Mouse (Mus musculus): ENCODE results near the gene Hist1h3h. TPM values are rescaled to one million over a fixed set of nuclear protein-coding genes. Genes with fewer than 3 reads are reported as not detected.
"Not testable (repeated sequence)": the region's sequence is repeated elsewhere in the genome, so short reads cannot be mapped to it uniquely, and the experiment has no call there.

The Hist1h3h gene
- polyA plus RNA-seq, 1 experiment from 2014 or later, result 12.9 TPM

DNA sequence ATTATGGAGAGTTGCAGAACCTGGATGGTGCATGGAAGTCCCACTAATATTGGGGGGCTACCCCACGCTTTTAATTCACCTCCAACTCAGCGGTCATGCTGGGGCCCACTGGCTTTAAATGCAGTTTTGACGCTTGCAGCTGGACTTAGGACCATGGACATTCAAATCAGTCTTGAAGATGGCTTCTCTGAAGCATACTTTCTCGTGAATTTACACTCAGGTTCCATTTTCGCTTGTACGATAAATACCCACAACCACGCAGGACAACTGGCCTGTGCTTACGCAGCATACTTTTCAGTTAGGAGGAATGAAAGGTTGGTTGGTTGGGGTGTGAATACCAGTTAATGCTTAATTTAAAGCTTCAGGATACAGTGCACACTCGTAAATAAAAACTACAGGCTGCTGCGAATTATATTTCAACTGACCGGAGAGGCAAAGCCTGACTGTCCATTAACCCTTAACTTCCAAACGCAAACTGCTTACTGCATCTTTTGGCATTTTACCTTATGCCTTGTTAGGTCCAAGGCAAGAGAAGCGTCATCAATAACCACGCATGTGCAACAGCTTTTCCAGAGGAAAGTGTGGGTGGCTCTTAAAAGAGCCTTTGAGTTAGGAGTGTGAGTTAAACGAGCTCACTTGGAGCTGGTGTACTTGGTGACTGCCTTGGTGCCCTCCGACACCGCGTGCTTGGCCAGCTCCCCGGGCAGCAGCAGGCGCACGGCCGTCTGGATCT, 2.2 kb upstream of the Hist1h3h start:
- Histone ChIP-seq H3K27me3 (ENCODE audit: control insufficient read depth, insufficient read depth, low read length) (no peaks in the 10 kb centered on the region), H3K4me1 (ENCODE audit: control insufficient read depth, insufficient read depth, low read length) (peaks cover 16% of the 10 kb centered on the region), H3K9me3 (ENCODE audit: control insufficient read depth, low read length) (no peaks in the 10 kb centered on the region), H3K36me3 (ENCODE audit: control insufficient read depth, insufficient read depth, low read length) (no peaks in the 10 kb centered on the region), H3K27ac (ENCODE audit: low read depth, low read length) (peak overlapping the region; percentile 92), H3K9ac (ENCODE audit: low read length) (peak overlapping the region; percentile 75), H3K4me3 (ENCODE audit: low read depth, low read length) (peak overlapping the region; percentile 44), H3K4me2 (peak overlapping the region; percentile 80)
- under 1% methylated on average over 22 of the region's 22 CpGs for WGBS
- peak; percentile 94 for DNase-seq (ENCODE audit: low spot score, missing footprints)
- ATAC-seq (ENCODE audit: low FRiP score), result no peak

DNA sequence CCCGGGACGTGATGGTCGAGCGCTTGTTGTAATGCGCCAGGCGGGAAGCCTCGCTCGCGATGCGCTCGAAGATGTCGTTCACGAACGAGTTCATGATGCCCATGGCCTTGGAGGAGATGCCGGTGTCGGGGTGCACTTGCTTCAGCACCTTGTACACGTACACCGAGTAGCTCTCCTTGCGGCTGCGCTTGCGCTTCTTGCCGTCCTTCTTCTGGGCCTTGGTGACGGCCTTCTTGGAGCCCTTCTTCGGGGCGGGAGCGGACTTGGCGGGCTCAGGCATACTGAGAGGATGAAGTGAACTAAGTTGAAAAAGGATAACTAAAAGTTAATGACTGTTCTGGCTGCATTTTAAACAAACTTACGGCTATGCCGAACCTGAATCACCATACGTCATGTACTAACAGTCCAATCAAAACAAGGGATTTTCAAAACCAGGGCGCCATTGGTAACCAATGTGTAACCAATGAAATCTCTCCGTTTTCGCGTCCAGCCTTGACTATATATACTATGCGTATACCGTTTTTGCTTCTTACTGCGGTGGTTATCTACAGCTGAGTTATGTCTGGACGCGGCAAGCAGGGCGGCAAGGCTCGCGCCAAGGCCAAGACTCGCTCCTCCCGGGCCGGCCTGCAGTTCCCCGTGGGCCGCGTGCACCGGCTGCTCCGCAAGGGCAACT, 1.5 kb upstream of the Hist1h3h start, which contains the start of the genes Hist1h2bl and Hist1h2ai:
Hist1h2bl (minus strand) TSS at position 280 of the 676 bp plus-strand sequence.
Hist1h2ai (plus strand) TSS at position 559 of the 676 bp plus-strand sequence.
- H3K4me3 ChIP-seq (ENCODE audit: low read depth, low read length), result peak within 1 kb of the TSS; percentile 44
- under 1% methylated on average over 26 of the region's 50 CpGs for WGBS
- peaks cover 18% of the 10 kb centered on the region for H3K4me1 ChIP-seq (ENCODE audit: control insufficient read depth, insufficient read depth, low read length)
- H3K9ac ChIP-seq (ENCODE audit: low read length), result peak within 1 kb of the TSS; percentile 84
- peak within 1 kb of the TSS; percentile 89 for H3K4me2 ChIP-seq
- H3K9me3 ChIP-seq (ENCODE audit: control insufficient read depth, low read length); H3K36me3 ChIP-seq (ENCODE audit: control insufficient read depth, insufficient read depth, low read length); H3K27me3 ChIP-seq (ENCODE audit: control insufficient read depth, insufficient read depth, low read length): not testable (repeated sequence)
- H3K27ac ChIP-seq (ENCODE audit: low read depth, low read length), result peak within 1 kb of the TSS; percentile 94
- DNase-seq (ENCODE audit: low spot score, missing footprints) (peak; percentile 98), ATAC-seq (ENCODE audit: low FRiP score) (peak; percentile 93)

DNA sequence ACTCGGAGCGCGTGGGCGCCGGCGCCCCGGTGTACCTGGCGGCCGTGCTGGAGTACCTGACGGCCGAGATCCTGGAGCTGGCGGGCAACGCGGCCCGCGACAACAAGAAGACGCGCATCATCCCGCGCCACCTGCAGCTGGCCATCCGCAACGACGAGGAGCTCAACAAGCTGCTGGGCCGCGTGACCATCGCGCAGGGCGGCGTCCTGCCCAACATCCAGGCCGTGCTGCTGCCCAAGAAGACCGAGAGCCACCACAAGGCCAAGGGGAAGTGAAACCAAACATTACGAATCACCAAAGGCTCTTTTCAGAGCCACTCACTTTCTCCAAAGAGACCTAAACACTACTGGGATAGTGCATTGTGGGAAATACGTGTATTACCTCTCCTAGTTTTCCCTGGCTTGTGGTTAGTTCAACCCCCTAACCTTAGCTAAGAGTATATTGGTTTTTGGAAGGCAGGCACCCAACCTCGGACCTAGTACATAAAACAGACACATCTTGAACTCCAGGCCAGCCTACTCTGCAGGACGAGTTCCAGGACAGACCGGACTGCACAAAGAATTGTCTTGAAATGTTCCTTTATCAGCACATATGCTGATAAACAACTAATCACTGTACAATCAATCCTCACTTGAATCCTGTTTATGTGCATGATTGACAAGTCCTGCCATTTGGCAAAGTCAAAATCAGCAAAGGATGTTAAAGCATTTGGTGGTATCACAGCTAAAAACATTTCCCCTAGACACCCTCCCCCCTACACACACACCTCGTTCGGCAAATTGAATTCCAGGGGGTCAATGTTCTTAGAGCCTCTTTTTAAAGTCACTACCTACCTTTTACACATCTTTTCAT, 693 bp upstream of the Hist1h3h start:
- Histone ChIP-seq H3K27ac (ENCODE audit: low read depth, low read length) (peak overlapping the region; percentile 94), H3K9ac (ENCODE audit: low read length) (peak overlapping the region; percentile 84), H3K4me2 (peak overlapping the region; percentile 89), H3K4me3 (ENCODE audit: low read depth, low read length) (peak overlapping the region; percentile 44), H3K4me1 (ENCODE audit: control insufficient read depth, insufficient read depth, low read length) (peaks cover 18% of the 10 kb centered on the region)
- H3K27me3 ChIP-seq (ENCODE audit: control insufficient read depth, insufficient read depth, low read length); H3K36me3 ChIP-seq (ENCODE audit: control insufficient read depth, insufficient read depth, low read length); H3K9me3 ChIP-seq (ENCODE audit: control insufficient read depth, low read length): not testable (repeated sequence)
- WGBS, result 1% methylated on average over 9 of the region's 38 CpGs
- peak; percentile 28; the same call in 1 of the 2 replicates for ATAC-seq (ENCODE audit: low FRiP score)
- peak; percentile 97 for DNase-seq (ENCODE audit: low spot score, missing footprints)

DNA sequence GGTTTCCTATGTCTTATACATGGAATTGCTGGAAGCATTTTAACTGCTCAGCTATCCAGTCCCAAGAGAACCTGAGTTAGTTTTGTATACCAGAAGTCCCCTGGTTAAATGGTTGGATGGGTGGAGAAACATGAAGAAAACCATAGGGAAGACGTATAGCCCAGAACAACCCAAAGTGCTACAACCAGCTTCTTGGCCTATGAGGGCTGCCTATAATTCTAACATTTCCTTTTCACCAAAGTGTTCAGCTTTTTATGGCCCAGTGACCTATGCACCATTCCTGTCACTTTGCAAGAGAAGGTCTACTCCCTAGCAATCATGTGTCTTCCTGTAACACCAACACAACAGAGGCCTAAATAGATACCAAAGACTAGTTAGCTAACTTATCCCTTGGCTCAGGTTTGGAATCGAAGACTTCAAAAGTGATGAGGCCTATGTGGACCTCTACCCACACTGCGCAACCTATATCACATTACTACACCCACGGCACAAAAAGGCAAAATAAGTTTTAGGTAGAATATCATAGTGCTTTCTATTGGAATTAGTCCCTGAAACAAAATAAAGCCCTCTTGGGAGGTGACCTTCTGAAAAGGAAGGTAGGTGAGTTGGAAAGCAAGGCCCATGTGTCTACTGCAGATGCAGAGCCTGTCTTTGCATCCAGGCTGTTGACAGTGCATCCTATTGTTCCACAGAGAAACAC, 1.1 kb downstream of the Hist1h3h start:
- Histone ChIP-seq H3K36me3 (ENCODE audit: control insufficient read depth, insufficient read depth, low read length) (no peaks in the 10 kb centered on the region), H3K4me2 (peak overlapping the region; percentile 70), H3K4me1 (ENCODE audit: control insufficient read depth, insufficient read depth, low read length) (peaks cover 22% of the 10 kb centered on the region), H3K9me3 (ENCODE audit: control insufficient read depth, low read length) (no peaks in the 10 kb centered on the region), H3K4me3 (ENCODE audit: low read depth, low read length) (peak overlapping the region; percentile 32), H3K27me3 (ENCODE audit: control insufficient read depth, insufficient read depth, low read length) (no peaks in the 10 kb centered on the region), H3K27ac (ENCODE audit: low read depth, low read length) (peak overlapping the region; percentile 88), H3K9ac (ENCODE audit: low read length) (peak overlapping the region; percentile 77)
- no peak for ATAC-seq (ENCODE audit: low FRiP score)
- WGBS, result 57% methylated on average over 4 of the region's 4 CpGs
- peak; percentile 93 for DNase-seq (ENCODE audit: low spot score, missing footprints)

GRCm38 (mm10) chr13:21721107-21721756, 3.8 kb downstream of the Hist1h3h start:
- Histone ChIP-seq H3K27ac (ENCODE audit: low read depth, low read length) (peak overlapping the region; percentile 94), H3K4me3 (ENCODE audit: low read depth, low read length) (peak overlapping the region; percentile 28), H3K4me2 (peak overlapping the region; percentile 49), H3K4me1 (ENCODE audit: control insufficient read depth, insufficient read depth, low read length) (peaks cover 14% of the 10 kb centered on the region), H3K9ac (ENCODE audit: low read length) (peak overlapping the region; percentile 76)
- peak; percentile 18 for ATAC-seq (ENCODE audit: low FRiP score)
- 3% methylated on average over 17 of the region's 44 CpGs for WGBS
- peak; percentile 90 for DNase-seq (ENCODE audit: low spot score, missing footprints)
- H3K36me3 ChIP-seq (ENCODE audit: control insufficient read depth, insufficient read depth, low read length); H3K27me3 ChIP-seq (ENCODE audit: control insufficient read depth, insufficient read depth, low read length); H3K9me3 ChIP-seq (ENCODE audit: control insufficient read depth, low read length): not testable (repeated sequence)

- H3K4me1 ChIP-seq (ENCODE audit: control insufficient read depth, insufficient read depth, low read length), result peaks cover 12% of the 10 kb centered on the region
- H3K27me3 ChIP-seq (ENCODE audit: control insufficient read depth, insufficient read depth, low read length); H3K36me3 ChIP-seq (ENCODE audit: control insufficient read depth, insufficient read depth, low read length); H3K9me3 ChIP-seq (ENCODE audit: control insufficient read depth, low read length): not testable (repeated sequence)
- H3K27ac ChIP-seq (ENCODE audit: low read depth, low read length), result peak within 1 kb of the TSS; percentile 94
- DNase-seq (ENCODE audit: low spot score, missing footprints), result peak; percentile 98
- H3K4me3 ChIP-seq (ENCODE audit: low read depth, low read length), result peak within 1 kb of the TSS; percentile 28
- H3K4me2 ChIP-seq, result peak within 1 kb of the TSS; percentile 49
- H3K9ac ChIP-seq (ENCODE audit: low read length), result peak within 1 kb of the TSS; percentile 76
- 0% methylated on average over 37 of the region's 37 CpGs for WGBS
- peak; percentile 94 for ATAC-seq (ENCODE audit: low FRiP score)
Observed at GRCm38 (mm10) chr13:21721757-21722372, 4.4 kb downstream of the Hist1h3h start, which contains the start of gene Hist1h2bm. TSS of gene Hist1h2bm (plus strand) at chr13:21722044.

DNA sequence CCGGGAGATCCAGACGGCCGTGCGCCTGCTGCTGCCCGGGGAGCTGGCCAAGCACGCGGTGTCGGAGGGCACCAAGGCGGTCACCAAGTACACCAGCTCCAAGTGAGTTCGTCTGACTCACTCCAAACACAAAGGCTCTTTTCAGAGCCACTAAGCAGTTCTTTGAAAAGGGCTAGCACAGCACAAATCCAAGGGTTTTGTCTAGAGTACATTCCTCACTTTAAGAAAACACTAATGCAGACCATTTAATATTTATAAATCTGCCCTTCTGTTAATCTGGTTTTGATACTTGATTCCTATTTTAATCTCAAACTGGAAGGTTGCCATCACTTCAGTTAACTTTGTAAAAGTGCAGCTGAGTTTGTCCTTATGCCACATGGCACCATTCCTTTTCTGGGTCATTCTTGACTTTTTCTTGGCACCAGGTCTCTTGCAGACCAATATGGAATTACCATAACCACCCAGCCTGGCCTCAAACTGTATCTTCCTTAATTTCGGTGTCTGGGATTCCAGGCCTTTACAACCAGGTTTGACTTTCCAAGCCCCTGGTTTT, 5.0 kb downstream of the Hist1h3h start:
- peaks cover 18% of the 10 kb centered on the region for H3K4me1 ChIP-seq (ENCODE audit: control insufficient read depth, insufficient read depth, low read length)
- no peaks in the 10 kb centered on the region for H3K9me3 ChIP-seq (ENCODE audit: control insufficient read depth, low read length)
- peak overlapping the region; percentile 94 for H3K27ac ChIP-seq (ENCODE audit: low read depth, low read length)
- ATAC-seq (ENCODE audit: low FRiP score) (peak; percentile 34), DNase-seq (ENCODE audit: low spot score, missing footprints) (peak; percentile 95)
- 3% methylated on average over 11 of the region's 11 CpGs for WGBS
- H3K9ac ChIP-seq (ENCODE audit: low read length), result peak overlapping the region; percentile 58
- H3K4me2 ChIP-seq, result peak overlapping the region; percentile 49
- no peaks in the 10 kb centered on the region for H3K36me3 ChIP-seq (ENCODE audit: control insufficient read depth, insufficient read depth, low read length)
- H3K4me3 ChIP-seq (ENCODE audit: low read depth, low read length), result peak overlapping the region; percentile 28
- H3K27me3 ChIP-seq (ENCODE audit: control insufficient read depth, insufficient read depth, low read length), result no peaks in the 10 kb centered on the region

All from midbrain, embryonic 11.5 days (tissue).